Mouse (Mus musculus): ENCODE data around the gene Fam189a2. TPM values are rescaled to one million over a fixed set of nuclear protein-coding genes. Genes with fewer than 3 reads are reported as not detected.

The Fam189a2 gene
- total RNA-seq, 1 experiment from 2014 or later = 8.7 TPM

GRCm38 (mm10) chr19:23941422-23941949 is 89.3 kb downstream of the Fam189a2 start:
- no peak for DNase-seq

- DNase-seq = no peak
Observed at GRCm38 (mm10) chr19:23930826-23931225, 100.0 kb downstream of the Fam189a2 start.

- DNase-seq = no peak
Observed at GRCm38 (mm10) chr19:23925541-23925940, 105.3 kb downstream of the Fam189a2 start.

- no peak for DNase-seq
Observed at GRCm38 (mm10) chr19:23924791-23925190, 106.0 kb downstream of the Fam189a2 start.

GRCm38 (mm10) chr19:23924057-23924456 is 106.8 kb downstream of the Fam189a2 start:
- DNase-seq = no peak

Other genes starting within 250 kb of the Fam189a2 start
- gene Tjp2, start 194.0 kb upstream of the Fam189a2 start, total RNA-seq (2021) = 11.2 and 11.8 TPM in 2 replicates
- 22.2 and 22.5 TPM in 2 replicates for gene Fxn, start 249.6 kb upstream of the Fam189a2 start, total RNA-seq (2021)

Data from adrenal gland, postnatal 14 days (tissue).